Mouse (Mus musculus) heart, embryonic 15.5 days (tissue): ENCODE measurements around the gene H2afz. TPM values are rescaled to one million over a fixed set of nuclear protein-coding genes. Genes with fewer than 3 reads are reported as not detected.
"Not testable (repeated sequence)": the region's sequence is repeated elsewhere in the genome, so short reads cannot be mapped to it uniquely, and the experiment has no call there.

ENCODE experiments used
- ATAC-seq: fragments of 200-750 bp; cut with Nextera tagmentation; replicated peaks from 2 replicates; pipeline ENCODE4 v1.8.0; 2017; ENCODE audit warnings: low read depth, moderate TSS enrichment; ENCODE audit not compliant: insufficient number of reproducible peaks, insufficient read depth, low FRiP score
- H3K27ac ChIP-seq: fragments of 300-500 bp; sonication (generic); 2 replicates; pipeline ENCODE4 v1.5.1; 2015; ENCODE audit warnings: mild to moderate bottlenecking, inconsistent platforms
- H3K27me3 ChIP-seq: fragments of 300-500 bp; sonication (generic); 2 replicates; pipeline ENCODE4 v1.6.1; 2015; ENCODE audit warnings: inconsistent platforms
- H3K36me3 ChIP-seq: fragments of 300-500 bp; sonication (generic); 2 replicates; pipeline ENCODE4 v1.6.1; 2015; ENCODE audit warnings: mild to moderate bottlenecking, inconsistent platforms
- H3K4me1 ChIP-seq: fragments of 300-500 bp; sonication (generic); replicated peaks from 2 replicates; pipeline ENCODE4 v1.6.1; 2015; ENCODE audit warnings: inconsistent platforms
- H3K4me2 ChIP-seq: fragments of 300-500 bp; sonication (generic); 2 replicates; pipeline ENCODE4 v1.6.1; 2015; ENCODE audit warnings: inconsistent platforms, mild to moderate bottlenecking, moderate library complexity
- H3K4me3 ChIP-seq: fragments of 300-500 bp; sonication (generic); 2 replicates; pipeline ENCODE4 v1.5.1; 2015; ENCODE audit warnings: mild to moderate bottlenecking, inconsistent platforms
- H3K9ac ChIP-seq: fragments of 300-500 bp; sonication (generic); 2 replicates; pipeline ENCODE4 v1.6.1; 2015; ENCODE audit warnings: mild to moderate bottlenecking, inconsistent platforms
- H3K9me3 ChIP-seq: fragments of 300-500 bp; sonication (generic); replicated peaks from 2 replicates; pipeline ENCODE4 v1.6.1; 2016; ENCODE audit warnings: inconsistent platforms
- WGBS: fragments of 180-500 bp; shearing (Covaris S2); methylation state at CpG from one replicate; pipeline ENCODE4 v1.1.7; 2015; ENCODE audit warnings: mixed read lengths; 5-methylcytosine and 5-hydroxymethylcytosine counted together
- polyA plus RNA-seq: library from polyadenylated mRNA; unstranded; fragments of >200 nt; fragmentation: Nextera tagmentation; extraction: Ambion mirVana; gene quantifications from 2 replicates; pipeline ENCODE4 v1.2.1, GENCODE M21; 2015

H2afz gene
- polyA plus RNA-seq, 1 experiment from 2014 or later = 981 TPM

- H3K9ac ChIP-seq = no peak overlapping the region
- ATAC-seq = no peak
- no peak overlapping the region for H3K4me3 ChIP-seq
- 0 out of 2 replicates have a peak, but pooled peaks cover 3% of the 10 kb centered on the region for H3K4me1 ChIP-seq
- H3K4me2 ChIP-seq = no peak overlapping the region
- H3K9me3 ChIP-seq = no peaks in the 10 kb centered on the region
- H3K27me3 ChIP-seq = no peaks in the 10 kb centered on the region
- WGBS = 89% methylated on average over 3 of the region's 3 CpGs
- no peaks in the 10 kb centered on the region for H3K36me3 ChIP-seq
- no peak overlapping the region for H3K27ac ChIP-seq
Observed at GRCm38 (mm10) chr3:137844263-137844662, 20.0 kb upstream of the H2afz start.

DNA sequence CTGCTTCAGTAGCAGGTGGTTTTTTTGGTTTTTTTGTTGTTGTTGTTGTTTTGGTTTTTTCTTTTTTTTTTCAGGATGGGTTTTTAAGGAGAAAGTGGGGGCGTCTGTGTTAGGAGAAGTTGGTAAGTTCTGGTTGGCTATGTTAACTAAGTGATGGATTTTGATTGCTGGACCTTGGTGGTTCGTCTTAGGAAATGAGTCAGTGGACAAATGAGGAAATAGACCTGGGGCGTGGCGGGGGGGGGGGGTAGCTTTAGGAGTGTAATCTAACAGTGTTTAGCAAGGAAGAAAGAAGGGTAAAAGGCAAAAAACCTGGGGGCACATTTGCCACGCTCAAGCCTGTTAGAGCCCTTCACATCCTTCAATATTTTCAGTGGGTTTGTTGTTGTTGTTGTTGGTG, 17.7 kb upstream of the H2afz start:
- no peak for ATAC-seq

DNA sequence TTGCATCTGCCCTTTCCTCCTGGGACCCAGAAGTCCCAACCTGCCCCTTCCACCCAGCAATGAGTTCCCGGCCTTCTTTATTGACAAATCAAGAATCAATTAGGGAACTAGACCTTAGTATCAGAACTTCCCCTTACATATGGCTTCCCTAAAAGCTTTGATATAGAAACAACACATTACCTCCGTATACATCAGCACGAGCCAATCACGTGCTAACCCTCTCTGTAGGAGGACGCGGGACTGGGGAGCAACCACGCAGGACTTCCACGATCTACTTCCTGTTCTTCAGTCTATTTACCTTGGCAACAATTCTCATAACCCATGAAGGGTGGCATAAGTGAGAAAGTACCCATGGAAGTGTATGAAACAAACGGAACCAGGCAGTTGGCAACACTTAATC, 15.9 kb upstream of the H2afz start:
- ATAC-seq = no peak
- WGBS = 79% methylated on average over 9 of the region's 9 CpGs
- H3K4me1 ChIP-seq = 0 out of 2 replicates have a peak, but pooled peaks cover 5% of the 10 kb centered on the region

More for the DNA sequence above, 17.7 kb upstream of the H2afz start:
- 63% methylated on average over 5 of the region's 5 CpGs for WGBS
- Histone ChIP-seq H3K9me3 (no peaks in the 10 kb centered on the region), H3K4me1 (0 out of 2 replicates have a peak, but pooled peaks cover 3% of the 10 kb centered on the region), H3K9ac (no peak overlapping the region), H3K36me3 (no peaks in the 10 kb centered on the region), H3K4me2 (no peak overlapping the region), H3K27me3 (no peaks in the 10 kb centered on the region), H3K27ac (no peak overlapping the region), H3K4me3 (no peak overlapping the region)

GRCm38 (mm10) chr3:137849697-137850096, 14.6 kb upstream of the H2afz start:
- Histone ChIP-seq H3K27me3 (no peaks in the 10 kb centered on the region), H3K4me2 (no peak overlapping the region), H3K36me3 (no peaks in the 10 kb centered on the region), H3K27ac (no peak overlapping the region), H3K9me3 (no peaks in the 10 kb centered on the region), H3K9ac (no peak overlapping the region), H3K4me1 (peaks cover 5% of the 10 kb centered on the region; the same call in 1 of the 2 replicates), H3K4me3 (no peak overlapping the region)
- ATAC-seq = no peak
- 85% methylated on average over 5 of the region's 5 CpGs for WGBS

More for the DNA sequence above, 15.9 kb upstream of the H2afz start:
- Histone ChIP-seq H3K9me3 (no peaks in the 10 kb centered on the region), H3K4me3 (no peak overlapping the region), H3K27ac (no peak overlapping the region), H3K4me2 (no peak overlapping the region), H3K36me3 (no peaks in the 10 kb centered on the region), H3K9ac (no peak overlapping the region), H3K27me3 (no peaks in the 10 kb centered on the region)

GRCm38 (mm10) chr3:137851196-137851595, 13.1 kb upstream of the H2afz start:
- Histone ChIP-seq H3K36me3 (no peaks in the 10 kb centered on the region), H3K27me3 (no peaks in the 10 kb centered on the region), H3K27ac (no peak overlapping the region), H3K9me3 (no peaks in the 10 kb centered on the region), H3K4me3 (no peak overlapping the region), H3K4me1 (peaks cover 5% of the 10 kb centered on the region; the same call in 1 of the 2 replicates), H3K9ac (no peak overlapping the region), H3K4me2 (no peak overlapping the region)
- WGBS = 85% methylated on average over 2 of the region's 2 CpGs
- ATAC-seq = no peak

- ATAC-seq, H3K9ac ChIP-seq, H3K4me2 ChIP-seq, H3K27me3 ChIP-seq, H3K9me3 ChIP-seq, H3K36me3 ChIP-seq, H3K4me1 ChIP-seq, H3K4me3 ChIP-seq, H3K27ac ChIP-seq: not testable (repeated sequence)
- 54% methylated on average over 1 of the region's 1 CpGs for WGBS
Observed at GRCm38 (mm10) chr3:137853011-137853410, 11.3 kb upstream of the H2afz start.

DNA sequence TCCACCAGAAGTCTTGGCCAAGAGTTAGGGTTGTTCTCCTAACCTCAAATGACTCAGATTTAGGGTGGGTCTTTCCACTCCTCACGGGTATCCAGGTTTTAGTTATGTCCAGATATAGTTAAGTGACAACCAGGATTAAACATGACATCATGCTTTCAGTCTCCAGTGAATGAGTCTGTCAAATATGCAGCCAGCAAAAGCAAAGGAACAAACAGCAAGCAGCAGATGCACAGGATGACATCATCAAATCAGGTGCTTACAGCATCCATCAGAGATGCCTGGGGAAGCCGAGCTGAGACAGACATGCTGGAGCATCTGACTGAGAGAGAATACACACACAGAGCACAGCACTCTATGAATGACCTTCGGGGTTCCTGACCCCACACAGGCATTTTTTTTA, 9.0 kb upstream of the H2afz start:
- no peaks in the 10 kb centered on the region for H3K9me3 ChIP-seq
- no peak overlapping the region for H3K4me2 ChIP-seq
- no peak for ATAC-seq
- no peaks in the 10 kb centered on the region for H3K36me3 ChIP-seq
- no peak overlapping the region for H3K4me3 ChIP-seq
- no peaks in the 10 kb centered on the region for H3K27me3 ChIP-seq
- WGBS = 44% methylated on average over 3 of the region's 3 CpGs
- peaks cover 3% of the 10 kb centered on the region for H3K4me1 ChIP-seq
- H3K9ac ChIP-seq = no peak overlapping the region
- H3K27ac ChIP-seq = no peak overlapping the region

DNA sequence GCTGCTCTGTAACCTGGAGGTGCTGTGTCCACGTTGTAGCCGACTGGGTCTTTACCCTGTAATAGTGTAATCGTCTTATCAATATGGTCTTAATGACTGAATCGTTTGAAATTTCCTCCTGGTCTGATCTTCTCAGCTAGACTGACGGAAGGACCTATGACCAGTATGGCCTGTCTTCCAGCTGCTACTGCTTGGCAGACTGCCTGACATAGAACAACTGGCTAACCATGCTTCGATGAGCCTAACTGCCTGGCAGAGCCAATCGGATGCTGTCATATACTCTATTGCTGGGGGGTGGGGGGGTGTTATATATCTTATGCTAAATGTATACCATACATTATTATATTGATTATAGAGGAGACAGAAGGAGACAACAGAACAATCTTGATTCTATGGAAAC, 8.2 kb upstream of the H2afz start:
- Histone ChIP-seq H3K27ac (no peak overlapping the region), H3K9ac (no peak overlapping the region), H3K36me3 (no peaks in the 10 kb centered on the region), H3K4me3 (no peak overlapping the region), H3K27me3 (no peaks in the 10 kb centered on the region), H3K9me3 (no peaks in the 10 kb centered on the region), H3K4me1 (peaks cover 10% of the 10 kb centered on the region), H3K4me2 (no peak overlapping the region)
- ATAC-seq = no peak
- 57% methylated on average over 7 of the region's 7 CpGs for WGBS

DNA sequence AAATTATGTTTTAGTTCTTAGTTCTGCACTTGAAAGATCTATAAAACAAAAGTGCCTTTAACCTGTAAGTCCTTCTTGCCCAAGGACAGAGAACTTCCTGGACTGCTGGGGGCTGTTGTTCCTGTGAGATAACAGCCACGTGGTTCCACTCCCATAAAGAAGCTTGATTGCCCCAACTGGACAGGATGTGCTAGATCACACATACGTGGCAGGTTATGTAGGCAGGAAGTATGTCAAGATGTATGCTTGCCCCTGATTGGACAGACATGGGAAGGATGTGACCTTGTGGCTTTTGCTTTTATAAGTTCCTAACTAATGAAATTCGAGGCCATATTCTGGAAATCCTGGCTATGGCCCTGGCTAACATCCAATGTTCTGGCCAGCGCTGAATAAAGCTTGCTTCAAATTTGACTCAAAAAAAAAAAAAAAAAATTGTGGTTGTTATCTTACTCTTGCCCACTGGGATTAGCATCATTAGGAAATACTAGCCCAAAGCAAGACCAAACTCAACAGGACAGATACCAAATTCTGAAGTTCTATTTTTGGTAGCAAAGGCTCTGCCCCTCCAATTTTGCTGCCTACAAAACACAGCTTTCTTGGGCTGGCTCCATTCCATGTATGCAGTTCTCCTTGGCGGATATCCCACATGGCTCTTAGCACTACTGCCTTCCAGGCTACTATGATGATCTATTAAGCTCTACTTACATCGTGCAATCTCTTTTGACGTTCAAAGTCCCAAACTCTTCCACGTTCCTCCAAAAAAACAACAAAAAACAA, 3.7 kb upstream of the H2afz start:
- Histone ChIP-seq H3K27me3 (no peaks in the 10 kb centered on the region), H3K36me3 (no peaks in the 10 kb centered on the region), H3K9me3 (no peaks in the 10 kb centered on the region), H3K4me2 (no peak overlapping the region), H3K4me1 (peaks cover 17% of the 10 kb centered on the region), H3K27ac (peak overlapping the region; percentile 14; the same call in 1 of the 2 replicates), H3K4me3 (no peak overlapping the region), H3K9ac (no peak overlapping the region)
- ATAC-seq = no peak
- WGBS = 51% methylated on average over 8 of the region's 8 CpGs

GRCm38 (mm10) chr3:137861436-137861835, 2.9 kb upstream of the H2afz start:
- no peak for ATAC-seq
- H3K9ac ChIP-seq = no peak overlapping the region
- H3K4me2 ChIP-seq = no peak overlapping the region
- peaks cover 21% of the 10 kb centered on the region for H3K4me1 ChIP-seq
- peaks cover 4% of the 10 kb centered on the region; the same call in 1 of the 2 replicates for H3K36me3 ChIP-seq
- 94% methylated on average over 4 of the region's 4 CpGs for WGBS
- H3K27me3 ChIP-seq = no peaks in the 10 kb centered on the region
- peak overlapping the region; percentile 14; the same call in 1 of the 2 replicates for H3K27ac ChIP-seq
- no peak overlapping the region for H3K4me3 ChIP-seq
- no peaks in the 10 kb centered on the region for H3K9me3 ChIP-seq

DNA sequence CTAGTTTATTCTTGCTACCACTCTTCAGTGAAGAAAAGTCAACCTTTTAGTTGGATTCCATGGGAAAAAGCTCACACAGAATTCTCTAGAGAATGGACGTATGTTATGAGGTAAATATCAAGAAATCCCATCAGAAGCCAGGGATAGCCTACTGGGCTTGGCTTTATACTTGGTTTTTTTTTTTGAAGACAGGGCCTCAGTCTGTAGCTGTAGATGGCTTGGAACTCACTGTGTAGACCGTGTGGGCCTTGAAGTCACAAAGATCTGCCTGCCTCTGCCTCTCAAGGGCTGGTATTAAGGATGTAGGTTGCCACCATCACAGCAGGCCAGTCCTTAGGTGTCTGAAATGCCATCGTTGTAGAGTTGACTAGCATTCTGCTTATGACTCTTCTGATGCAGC, 1.7 kb upstream of the H2afz start:
- ATAC-seq = no peak
- Histone ChIP-seq H3K4me1 (peaks cover 28% of the 10 kb centered on the region), H3K9me3 (no peaks in the 10 kb centered on the region), H3K27ac (no peak overlapping the region), H3K27me3 (no peaks in the 10 kb centered on the region), H3K9ac (no peak overlapping the region), H3K4me3 (no peak overlapping the region), H3K4me2 (no peak overlapping the region), H3K36me3 (peaks cover 4% of the 10 kb centered on the region; the same call in 1 of the 2 replicates)
- WGBS = 85% methylated on average over 3 of the region's 3 CpGs
